Comparison of ENCODE assay signal across 8 mouse cellular contexts in genomic region chr14:116926404-116927171, GRCm38 (mm10). TPM values are rescaled to one million over a fixed set of nuclear protein-coding genes. Genes with fewer than 3 reads are reported as not detected.
A peak's percentile ranks its signal among the peaks of the same experiment; 100 is the strongest.
DNase-seq lines count a peak whose midpoint lies in the region; ATAC-seq and TF ChIP-seq lines count a peak whose summit lies in the region.

No protein-coding gene starts in this region.

- peak overlapping the region; percentile 53 for H3K4me3 ChIP-seq in erythroblast, embryonic 14.5 days (replicated peaks)
- H3K4me3 ChIP-seq in embryonic facial prominence, embryonic 13.5 days: peak overlapping the region; percentile 86
- H3K4me3 ChIP-seq in limb, embryonic 14.5 days (replicated peaks; ENCODE audit: low read length): peak overlapping the region; percentile 76
- H3K4me3 ChIP-seq in midbrain, embryonic 14.5 days (replicated peaks; ENCODE audit: low read depth, low read length): peak overlapping the region; percentile 85
- H3K4me3 ChIP-seq in stomach, postnatal 0 days (ENCODE audit: low read depth, low read length): peak overlapping the region; percentile 73

- H3K4me1 ChIP-seq in erythroblast, embryonic 14.5 days (ENCODE audit: control insufficient read depth): no peaks in the 10 kb centered on the region
- H3K4me1 ChIP-seq in embryonic facial prominence, embryonic 13.5 days: peaks cover 22% of the 10 kb centered on the region
- H3K4me1 ChIP-seq in limb, embryonic 14.5 days (ENCODE audit: control insufficient read depth, insufficient read depth, low read length): no peaks in the 10 kb centered on the region
- H3K4me1 ChIP-seq in midbrain, embryonic 14.5 days (ENCODE audit: control insufficient read depth, insufficient read depth, low read length): peaks cover 14% of the 10 kb centered on the region
- no peaks in the 10 kb centered on the region; the same call in 1 of the 2 replicates for H3K4me1 ChIP-seq in stomach, postnatal 0 days (replicated peaks; ENCODE audit: control insufficient read depth, insufficient read depth)

- DNase-seq in heart, adult 8-10 months (ENCODE audit: low spot score): peak; percentile 42
- DNase-seq in kidney, adult 9 months: peak; percentile 26
- DNase-seq in limb, embryonic 14.5 days (ENCODE audit: low spot score): peak; percentile 81
- DNase-seq in midbrain, embryonic 14.5 days: peak; percentile 89
- DNase-seq in stomach, postnatal 0 days (ENCODE audit: low spot score): peak; percentile 72

- no peaks in the 10 kb centered on the region for H3K36me3 ChIP-seq in erythroblast, embryonic 14.5 days (ENCODE audit: control insufficient read depth)
- no peaks in the 10 kb centered on the region for H3K36me3 ChIP-seq in embryonic facial prominence, embryonic 13.5 days
- H3K36me3 ChIP-seq in limb, embryonic 14.5 days (ENCODE audit: control insufficient read depth, insufficient read depth, low read length): no peaks in the 10 kb centered on the region
- H3K36me3 ChIP-seq in midbrain, embryonic 14.5 days (ENCODE audit: control insufficient read depth, insufficient read depth, low read length): no peaks in the 10 kb centered on the region
- no peaks in the 10 kb centered on the region for H3K36me3 ChIP-seq in stomach, postnatal 0 days (ENCODE audit: control insufficient read depth, insufficient read depth, low read length)

- H3K9ac ChIP-seq in embryonic facial prominence, embryonic 13.5 days: peak overlapping the region; percentile 96
- H3K9ac ChIP-seq in limb, embryonic 14.5 days (ENCODE audit: low read depth, low read length, severe bottlenecking): peak overlapping the region; percentile 91
- H3K9ac ChIP-seq in midbrain, embryonic 14.5 days (replicated peaks; ENCODE audit: low read length): peak overlapping the region; percentile 80
- peak overlapping the region; percentile 66 for H3K9ac ChIP-seq in stomach, postnatal 0 days (ENCODE audit: low read length)

- peak overlapping the region; percentile 98 for H3K27ac ChIP-seq in embryonic facial prominence, embryonic 13.5 days
- H3K27ac ChIP-seq in limb, embryonic 14.5 days (replicated peaks; ENCODE audit: low read depth, low read length): peak overlapping the region; percentile 97
- peak overlapping the region; percentile 90 for H3K27ac ChIP-seq in midbrain, embryonic 14.5 days (replicated peaks; ENCODE audit: low read depth, low read length)
- peak overlapping the region; percentile 88 for H3K27ac ChIP-seq in stomach, postnatal 0 days (replicated peaks)

- WGBS in embryonic facial prominence, embryonic 13.5 days: under 1% methylated on average over 52 of the region's 52 CpGs
- WGBS in limb, embryonic 14.5 days: under 1% methylated on average over 48 of the region's 52 CpGs
- under 1% methylated on average over 52 of the region's 52 CpGs for WGBS in midbrain, embryonic 14.5 days
- under 1% methylated on average over 35 of the region's 52 CpGs for WGBS in stomach, postnatal 0 days

- no peaks in the 10 kb centered on the region for H3K9me3 ChIP-seq in erythroblast, embryonic 14.5 days (ENCODE audit: control insufficient read depth, low read length)
- H3K9me3 ChIP-seq in embryonic facial prominence, embryonic 13.5 days: no peaks in the 10 kb centered on the region
- H3K9me3 ChIP-seq in limb, embryonic 14.5 days (ENCODE audit: control insufficient read depth, low read length): no peaks in the 10 kb centered on the region
- no peaks in the 10 kb centered on the region for H3K9me3 ChIP-seq in midbrain, embryonic 14.5 days (ENCODE audit: control insufficient read depth, low read length)
- no peaks in the 10 kb centered on the region for H3K9me3 ChIP-seq in stomach, postnatal 0 days (ENCODE audit: control insufficient read depth, low read length)

- no peak for ATAC-seq in erythroblast, adult 5-6 weeks (replicated peaks; ENCODE audit: low FRiP score, poor library complexity, severe bottlenecking)
- peak; percentile 74 for ATAC-seq in embryonic facial prominence, embryonic 13.5 days (ENCODE audit: insufficient number of reproducible peaks, insufficient read depth, low FRiP score, low TSS enrichment, low read depth)
- ATAC-seq in limb, embryonic 14.5 days (ENCODE audit: low FRiP score, low read depth): peak; percentile 73
- peak; percentile 79 for ATAC-seq in midbrain, embryonic 14.5 days (ENCODE audit: low FRiP score, low TSS enrichment)
- ATAC-seq in stomach, postnatal 0 days (ENCODE audit: low FRiP score, low TSS enrichment): peak; percentile 75

- peak; percentile 66; the same call in 1 of the 2 replicates for TF ChIP-seq POLR2A in limb, embryonic 14.5 days (IDR thresholded peaks at IDR 0.05; ENCODE audit: borderline replicate concordance, extremely low read depth, insufficient read depth, insufficient read length)

- peak overlapping the region; percentile 74 for H3K4me2 ChIP-seq in embryonic facial prominence, embryonic 13.5 days
- peak overlapping the region; percentile 66 for H3K4me2 ChIP-seq in limb, embryonic 14.5 days (replicated peaks; ENCODE audit: low read depth, low read length, severe bottlenecking)
- peak overlapping the region; percentile 91 for H3K4me2 ChIP-seq in midbrain, embryonic 14.5 days (ENCODE audit: low read length)
- H3K4me2 ChIP-seq in stomach, postnatal 0 days (replicated peaks; ENCODE audit: low read depth): peak overlapping the region; percentile 97

- TF ChIP-seq CTCF in stomach, postnatal 0 days (IDR thresholded peaks at IDR 0.05; ENCODE audit: low read depth): peak; percentile 53

- H3K27me3 ChIP-seq in erythroblast, embryonic 14.5 days (ENCODE audit: control insufficient read depth): peaks cover 26% of the 10 kb centered on the region
- no peaks in the 10 kb centered on the region for H3K27me3 ChIP-seq in embryonic facial prominence, embryonic 13.5 days
- no peaks in the 10 kb centered on the region for H3K27me3 ChIP-seq in limb, embryonic 14.5 days (ENCODE audit: control insufficient read depth, insufficient read depth, low read length)
- H3K27me3 ChIP-seq in midbrain, embryonic 14.5 days (ENCODE audit: control insufficient read depth, insufficient read depth, low read length): no peaks in the 10 kb centered on the region
- H3K27me3 ChIP-seq in stomach, postnatal 0 days (ENCODE audit: control insufficient read depth, insufficient read depth, low read length): no peaks in the 10 kb centered on the region

- no peak for TF ChIP-seq EP300 in stomach, postnatal 0 days (optimal IDR thresholded peaks at IDR 0.05)

RNA-seq across cellular contexts. Expression of gene Gpc6, which starts 1.5 kb away (rescaled TPM):
- polyA plus RNA-seq in erythroblast, embryonic 14.5 days (2012): not detected in 2 replicates
- total RNA-seq in erythroblast, adult 5-6 weeks (2015; ENCODE audit: low replicate concordance): not detected in 2 replicates
- total RNA-seq in erythroblast, adult 5-6 weeks (2017; ENCODE audit: low replicate concordance): not detected in 2 replicates
- 57.2 and 57.7 TPM in 2 replicates for polyA plus RNA-seq in embryonic facial prominence, embryonic 13.5 days (2015; fragmentation: Nextera tagmentation; extraction: Ambion mirVana)
- total RNA-seq in heart, adult 8-10 months (2022): 10 to 100 TPM in 2 of 4 experiments, 1 to 10 TPM in 2; 7.7 to 10.5 (median 9.2) TPM
- polyA plus RNA-seq in limb, embryonic 14.5 days (2012; rRNA removed): 26.1 and 30.5 TPM in 2 replicates
- polyA plus RNA-seq in limb, embryonic 14.5 days (2014; fragmentation: Nextera tagmentation; extraction: Ambion mirVana): 39.5 and 48.5 TPM in 2 replicates
- 13.3 and 16.8 TPM in 2 replicates for polyA plus RNA-seq in midbrain, embryonic 14.5 days (2014; fragmentation: Nextera tagmentation; extraction: Ambion mirVana)
- 11.1 and 11.4 TPM in 2 replicates for polyA plus RNA-seq in stomach, postnatal 0 days (2015; fragmentation: Nextera tagmentation; extraction: Ambion mirVana)

Comparison
In these comparisons a context has a peak if more than half of its experiments do, and no peak if none do; other contexts are left out.
1. DNase-seq: peak in every context shown above with its lines; median percentile 89 in midbrain, embryonic 14.5 days; 81 in limb, embryonic 14.5 days; 72 in stomach, postnatal 0 days; 42 in heart, adult 8-10 months; 26 in kidney, adult 9 months.
2. RNA of gene Gpc6, which starts 1.5 kb away (polyA plus RNA-seq): 57.2 to 57.7 TPM in embryonic facial prominence, embryonic 13.5 days, 26.1 to 48.5 TPM in limb, embryonic 14.5 days, 13.3 to 16.8 TPM in midbrain, embryonic 14.5 days and 11.1 to 11.4 TPM in stomach, postnatal 0 days; not detected in erythroblast, embryonic 14.5 days; every median in the first group is over 10 times any median in the second.
3. Peak in every context shown above with its lines, with median percentiles within 50 percentile points of each other: H3K4me3 ChIP-seq, H3K27ac ChIP-seq, H3K4me2 ChIP-seq and H3K9ac ChIP-seq.